In the genomic region with DNA sequence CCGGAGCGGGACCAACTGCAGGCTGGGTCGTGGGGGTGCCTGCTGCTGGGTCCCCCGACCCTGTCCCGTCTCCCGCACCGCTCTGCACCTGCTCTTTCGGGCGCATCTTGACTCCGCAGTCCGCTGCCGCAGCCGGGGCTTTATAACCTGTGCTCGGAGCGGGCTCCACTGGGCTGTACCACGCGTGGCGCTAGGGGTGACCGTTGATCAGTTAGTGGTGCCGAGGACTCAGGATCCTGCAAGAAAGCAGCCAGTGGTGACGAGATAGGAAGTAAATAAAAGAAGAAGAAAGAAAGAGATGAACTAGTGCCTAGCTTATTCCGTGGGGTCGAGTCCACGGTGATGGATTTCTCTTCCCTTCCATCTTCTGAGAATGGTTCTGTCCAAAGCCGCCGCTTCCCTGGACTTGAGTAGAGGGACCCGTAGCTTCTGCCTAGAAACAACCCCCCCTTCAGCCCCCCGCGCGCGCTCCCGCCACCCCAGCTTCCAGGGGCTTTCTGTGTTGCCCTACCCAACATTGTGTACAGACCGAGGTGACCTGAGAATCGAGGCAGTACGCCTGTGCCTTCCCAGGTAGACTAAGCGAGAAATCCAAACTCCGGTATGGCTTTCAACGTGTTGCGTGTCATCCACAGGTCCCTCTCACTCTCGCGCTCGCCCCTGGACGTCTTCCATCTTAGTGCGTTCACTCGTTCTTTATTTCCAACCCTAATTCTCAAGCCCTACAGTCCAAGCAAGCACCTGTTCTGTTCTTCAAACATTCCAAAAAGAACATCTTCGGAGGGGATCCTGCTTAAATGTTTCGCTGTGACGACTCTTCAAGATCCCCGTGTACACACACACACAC, we compare ENCODE assay signal across 8 mouse cellular contexts. TPM values are rescaled to one million over a fixed set of nuclear protein-coding genes. Genes with fewer than 3 reads are reported as not detected.
DNase-seq lines count a peak whose midpoint lies in the region; ATAC-seq and TF ChIP-seq lines count a peak whose summit lies in the region.

Hap1 (minus strand) TSS at position 157 of the 847 bp plus-strand sequence.

- peak; percentile 63 to 74 for TF ChIP-seq POLR2A in MEL (IDR thresholded peaks at IDR 0.05; ENCODE audit: control insufficient read depth in 1 of 2, insufficient read depth in 1 of 2, low read depth in 1 of 2, low read length in 2 of 2, poor library complexity in 1 of 2)

- H3K4me1 ChIP-seq in MEL (ENCODE audit: control insufficient read depth in 1 of 2, insufficient read depth in 2 of 2, low read length in 2 of 2) = peaks cover 0 to 12% of the 10 kb centered on the region in 2 experiments; a peak in 2 of 4 replicates
- H3K4me1 ChIP-seq in forebrain, embryonic 16.5 days (replicated peaks; ENCODE audit: control insufficient read depth, insufficient read depth, low read length) = peaks cover 12% of the 10 kb centered on the region
- peaks cover 37% of the 10 kb centered on the region for H3K4me1 ChIP-seq in hindbrain, embryonic 10.5 days (replicated peaks)
- peaks cover 6% of the 10 kb centered on the region; the same call in 1 of the 2 replicates for H3K4me1 ChIP-seq in lung, embryonic 15.5 days

- no peaks in the 10 kb centered on the region for H3K36me3 ChIP-seq in MEL (ENCODE audit: control insufficient read depth in 1 of 2, insufficient read depth in 2 of 2, low read length in 2 of 2)
- no peaks in the 10 kb centered on the region for H3K36me3 ChIP-seq in forebrain, embryonic 16.5 days (ENCODE audit: control insufficient read depth, insufficient read depth)
- H3K36me3 ChIP-seq in hindbrain, embryonic 10.5 days = peaks cover 24% of the 10 kb centered on the region
- H3K36me3 ChIP-seq in lung, embryonic 15.5 days = no peaks in the 10 kb centered on the region

- ATAC-seq in forebrain, embryonic 16.5 days = peak; percentile 72
- ATAC-seq in lung, embryonic 15.5 days (ENCODE audit: borderline replicate concordance, extremely low read depth, low FRiP score, low TSS enrichment) = peak; percentile 45; the same call in 1 of the 2 replicates
- ATAC-seq in neutrophil, adult 5-6 weeks (ENCODE audit: extremely low read depth, insufficient number of reproducible peaks, low FRiP score, poor library complexity, severe bottlenecking) = peak; percentile 30; the same call in 1 of the 2 replicates

- no peaks in the 10 kb centered on the region for H3K9me3 ChIP-seq in MEL (replicated peaks; ENCODE audit: insufficient read depth, low read length)
- H3K9me3 ChIP-seq in forebrain, embryonic 16.5 days (ENCODE audit: control insufficient read depth, low read length) = no peaks in the 10 kb centered on the region
- no peaks in the 10 kb centered on the region for H3K9me3 ChIP-seq in hindbrain, embryonic 10.5 days
- H3K9me3 ChIP-seq in lung, embryonic 15.5 days = no peaks in the 10 kb centered on the region

- H3K4me3 ChIP-seq in MEL (ENCODE audit: control insufficient read depth in 1 of 2, insufficient read depth in 1 of 2, low read depth in 2 of 2, low read length in 2 of 2) = peak within 1 kb of the TSS; percentile 80 to 93
- H3K4me3 ChIP-seq in forebrain, embryonic 16.5 days (replicated peaks; ENCODE audit: low read length) = peak within 1 kb of the TSS; percentile 63
- H3K4me3 ChIP-seq in hindbrain, embryonic 10.5 days = peak within 1 kb of the TSS; percentile 85
- H3K4me3 ChIP-seq in lung, embryonic 15.5 days = peak within 1 kb of the TSS; percentile 59

- no peak for TF ChIP-seq CTCF in MEL (IDR thresholded peaks at IDR 0.05 in 2 of 3, conservative IDR thresholded peaks at IDR 0.05 in 1 of 3; ENCODE audit: control insufficient read depth in 1 of 3, insufficient read depth in 1 of 3, low read depth in 2 of 3, low read length in 3 of 3, poor library complexity in 1 of 3, severe bottlenecking in 1 of 3)

- peak within 1 kb of the TSS; percentile 100 for H3K4me2 ChIP-seq in forebrain, embryonic 16.5 days (ENCODE audit: low read length)
- peak within 1 kb of the TSS; percentile 96 for H3K4me2 ChIP-seq in lung, embryonic 15.5 days

- peak; percentile 91 for DNase-seq in MEL (ENCODE audit: low read depth, low spot score)
- peak; percentile 76 for DNase-seq in cerebellum, adult 11-12 months
- peak; percentile 84 for DNase-seq in hindbrain, embryonic 10.5 days (ENCODE audit: low spot score)
- peak; percentile 67 for DNase-seq in layer of hippocampus, adult 9-11 months
- DNase-seq in thymus, adult 18-20 months = peak; percentile 21 to 40

- TF ChIP-seq RAD21 in MEL (IDR thresholded peaks at IDR 0.05; ENCODE audit: low read depth, low read length) = no peak

- peak within 1 kb of the TSS; percentile 54 for H3K27ac ChIP-seq in MEL (ENCODE audit: control insufficient read depth, low read depth, low read length)
- peak within 1 kb of the TSS; percentile 27; the same call in 1 of the 2 replicates for H3K27ac ChIP-seq in forebrain, embryonic 16.5 days (ENCODE audit: low read length)
- H3K27ac ChIP-seq in hindbrain, embryonic 10.5 days = peak within 1 kb of the TSS; percentile 93
- no peak within 1 kb of the TSS for H3K27ac ChIP-seq in lung, embryonic 15.5 days

- H3K79me2 ChIP-seq in MEL (ENCODE audit: control insufficient read depth, insufficient read depth, low read length, poor library complexity) = no peaks in the 10 kb centered on the region; the same call in 1 of the 2 replicates

- H3K27me3 ChIP-seq in MEL (ENCODE audit: control insufficient read depth in 1 of 2, insufficient read depth in 2 of 2, low read length in 2 of 2) = peaks cover 0 to 1% of the 10 kb centered on the region in 2 experiments; a peak in 2 of 4 replicates
- peaks cover 4% of the 10 kb centered on the region; the same call in 1 of the 2 replicates for H3K27me3 ChIP-seq in forebrain, embryonic 16.5 days (replicated peaks; ENCODE audit: control insufficient read depth, insufficient read depth, low read length)
- H3K27me3 ChIP-seq in hindbrain, embryonic 10.5 days (ENCODE audit: insufficient read depth, poor library complexity, severe bottlenecking) = peaks cover 80% of the 10 kb centered on the region
- peaks cover 84% of the 10 kb centered on the region for H3K27me3 ChIP-seq in lung, embryonic 15.5 days

- WGBS in forebrain, embryonic 16.5 days = 1% methylated on average over 49 of the region's 49 CpGs
- WGBS in hindbrain, embryonic 10.5 days = 2% methylated on average over 49 of the region's 49 CpGs
- WGBS in lung, embryonic 15.5 days = 1% methylated on average over 49 of the region's 49 CpGs

- TF ChIP-seq EP300 in MEL (IDR thresholded peaks at IDR 0.05; ENCODE audit: low read depth in 1 of 2, low read length in 2 of 2) = no peak

- peak within 1 kb of the TSS; percentile 69 for H3K9ac ChIP-seq in MEL (ENCODE audit: control insufficient read depth, low read depth, low read length, poor library complexity, severe bottlenecking)
- H3K9ac ChIP-seq in forebrain, embryonic 16.5 days (replicated peaks; ENCODE audit: low read depth, low read length) = peak within 1 kb of the TSS; percentile 71
- peak within 1 kb of the TSS; percentile 55 for H3K9ac ChIP-seq in lung, embryonic 15.5 days

TF ChIP-seq in MEL, 35 proteins besides CTCF, POLR2A, EP300 and RAD21 (continues in another document):
- TF ChIP-seq GATA1 (IDR thresholded peaks at IDR 0.05; ENCODE audit: low read depth, low read length) (no peak), TBP (IDR thresholded peaks at IDR 0.05; ENCODE audit: low read depth, low read length) (peak; percentile 72), E2F4 (IDR thresholded peaks at IDR 0.05; ENCODE audit: borderline replicate concordance, low read depth, low read length) (no peak), ZMIZ1 (IDR thresholded peaks at IDR 0.05; ENCODE audit: low read depth, low read length) (peak; percentile 80), SIN3A (IDR thresholded peaks at IDR 0.05; ENCODE audit: low read length) (peak; percentile 68; the same call in 1 of the 2 replicates), UBTF (IDR thresholded peaks at IDR 0.05; ENCODE audit: borderline replicate concordance, insufficient read depth, low read depth, low read length) (no peak), JUND (IDR thresholded peaks at IDR 0.05; ENCODE audit: low read depth, low read length) (no peak), BHLHE40 (IDR thresholded peaks at IDR 0.05; ENCODE audit: borderline replicate concordance, low read depth, low read length) (peak; percentile 59; the same call in 1 of the 2 replicates), MAZ (IDR thresholded peaks at IDR 0.05; ENCODE audit: low read depth, low read length) (peak; percentile 32; the same call in 1 of the 2 replicates), ZC3H11A (IDR thresholded peaks at IDR 0.05; ENCODE audit: low read depth, low read length) (no peak), POLR2AphosphoS2 (IDR thresholded peaks at IDR 0.05; ENCODE audit: low read length) (peak; percentile 47; the same call in 1 of the 2 replicates), RCOR1 (IDR thresholded peaks at IDR 0.05; ENCODE audit: low read depth, low read length) (no peak), POLR2AphosphoS5 (IDR thresholded peaks at IDR 0.05; ENCODE audit: borderline replicate concordance, low read depth, low read length) (no peak), HCFC1 (IDR thresholded peaks at IDR 0.05; ENCODE audit: low read depth, low read length) (peak; percentile 61; the same call in 1 of the 2 replicates), KAT2A (conservative IDR thresholded peaks at IDR 0.05; ENCODE audit: low read depth, low read length) (no peak; the same call in 1 of the 2 replicates), GABPA (IDR thresholded peaks at IDR 0.05; ENCODE audit: low read depth, low read length) (no peak), NELFE (IDR thresholded peaks at IDR 0.05; ENCODE audit: low read depth, low read length) (peak; percentile 79), MAX (IDR thresholded peaks at IDR 0.05; ENCODE audit: low read length) (no peak), CHD1 (IDR thresholded peaks at IDR 0.05; ENCODE audit: low read depth, low read length) (peak; percentile 100), ETS1 (IDR thresholded peaks at IDR 0.05; ENCODE audit: low read depth, low read length) (no peak), TCF12 (IDR thresholded peaks at IDR 0.05; ENCODE audit: low read depth, low read length) (no peak; the same call in none of the 2 replicates), MXI1 (IDR thresholded peaks at IDR 0.05; ENCODE audit: low read depth, low read length) (peak; percentile 33), NRF1 (IDR thresholded peaks at IDR 0.05; ENCODE audit: insufficient read depth, low read depth, low read length, poor library complexity, severe bottlenecking) (no peak), ZNF384 (IDR thresholded peaks at IDR 0.05; ENCODE audit: low read depth, low read length) (no peak)

RNA-seq across cellular contexts. Expression of gene Hap1, which starts in this region (rescaled TPM):
- 6.6 and 10.9 TPM in 2 replicates for total RNA-seq in MEL (2012; rRNA removed)
- 10 to 100 TPM in 1 of 2 experiments, not detected in 1; 34.8 TPM for polyA plus RNA-seq in MEL (2012; ENCODE audit: insufficient read depth in 1 of 2, insufficient read length in 2 of 2, low read depth in 1 of 2, low replicate concordance in 2 of 2, missing spikeins in 1 of 2)
- 72.3 and 164 TPM in 2 replicates for polyA plus RNA-seq in forebrain, embryonic 16.5 days (2015; fragmentation: Nextera tagmentation; extraction: Ambion mirVana)
- 33.2 and 37.7 TPM in 2 replicates for polyA plus RNA-seq in hindbrain, embryonic 10.5 days (2016; fragmentation: Nextera tagmentation; extraction: Ambion mirVana)
- polyA plus RNA-seq in lung, embryonic 15.5 days (2015; fragmentation: Nextera tagmentation; extraction: Ambion mirVana) = 19.8 and 20.7 TPM in 2 replicates
- 0.70 and 0.74 TPM in 2 replicates for total RNA-seq in neutrophil, adult 5-6 weeks (2017)

Comparison
In these comparisons a context has a peak if more than half of its experiments do, and no peak if none do; other contexts are left out.
1. Peak in ATAC-seq in neutrophil, adult 5-6 weeks; RNA of the gene not detected or under 1 TPM.
2. DNase-seq: peak in every context shown above with its lines; median percentile 91 in MEL; 84 in hindbrain, embryonic 10.5 days; 76 in cerebellum, adult 11-12 months; 67 in layer of hippocampus, adult 9-11 months; 30 in thymus, adult 18-20 months.